13 mouse cellular contexts compared by ENCODE assay signal in the genomic region with DNA sequence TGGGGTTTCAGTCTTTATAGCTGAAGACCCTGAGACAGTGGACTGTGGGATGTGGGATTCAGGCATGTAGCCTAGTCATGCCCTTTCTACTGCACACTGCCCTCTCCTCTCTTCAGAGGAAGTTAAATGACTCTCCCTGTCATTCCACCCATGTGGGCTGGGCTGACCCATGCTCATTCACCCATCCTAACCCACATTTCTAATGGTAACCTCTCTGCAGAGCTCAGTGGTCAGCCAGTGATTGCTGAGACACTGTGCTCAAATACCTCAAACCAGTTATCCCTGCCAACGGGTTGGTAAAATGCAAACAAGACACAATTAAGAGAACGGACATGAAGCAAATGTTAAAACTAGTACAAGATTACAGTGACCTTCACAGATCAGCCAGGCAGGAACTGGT. TPM values are rescaled to one million over a fixed set of nuclear protein-coding genes. Genes with fewer than 3 reads are reported as not detected.
DNase-seq lines count a peak whose midpoint lies in the region; ATAC-seq and TF ChIP-seq lines count a peak whose summit lies in the region.
"Had no signal": no experiment of that assay in that cellular context is flagged by ENCODE, and none has a peak within 500 bp of the region (broad histone marks: within the 10 kb centered on the region; RNA-seq: fewer than 3 reads in every experiment).

No protein-coding gene starts in this region.

- H3K4me2 ChIP-seq in hindbrain, embryonic 14.5 days (replicated peaks) = no peak overlapping the region
- no peak overlapping the region for H3K4me2 ChIP-seq in kidney, postnatal 0 days (ENCODE audit: low read length)
- H3K4me2 ChIP-seq: embryonic facial prominence, embryonic 15.5 days had no signal

- no peak overlapping the region for H3K27ac ChIP-seq in hindbrain, embryonic 14.5 days
- H3K27ac ChIP-seq in kidney, postnatal 0 days = peak overlapping the region; percentile 19; the same call in 1 of the 2 replicates
- H3K27ac ChIP-seq: embryonic facial prominence, embryonic 15.5 days had no signal

- H3K4me3 ChIP-seq in hindbrain, embryonic 14.5 days (replicated peaks; ENCODE audit: low read length) = no peak overlapping the region
- no peak overlapping the region for H3K4me3 ChIP-seq in kidney, postnatal 0 days (replicated peaks; ENCODE audit: low read depth, low read length)
- H3K4me3 ChIP-seq: embryonic facial prominence, embryonic 15.5 days had no signal

- H3K9ac ChIP-seq in hindbrain, embryonic 14.5 days = no peak overlapping the region
- no peak overlapping the region for H3K9ac ChIP-seq in kidney, postnatal 0 days (ENCODE audit: low read depth, low read length)
- H3K9ac ChIP-seq: embryonic facial prominence, embryonic 15.5 days had no signal

- peaks cover 15% of the 10 kb centered on the region; the same call in 1 of the 2 replicates for H3K4me1 ChIP-seq in hindbrain, embryonic 14.5 days (replicated peaks; ENCODE audit: control insufficient read depth, insufficient read depth, low read length)
- H3K4me1 ChIP-seq in kidney, postnatal 0 days (replicated peaks; ENCODE audit: insufficient read depth, low read length) = peaks cover 21% of the 10 kb centered on the region

- 64% methylated on average over 2 of the region's 2 CpGs for WGBS in hindbrain, embryonic 14.5 days
- WGBS in kidney, postnatal 0 days = 10% methylated on average over 2 of the region's 2 CpGs

- ATAC-seq in hindbrain, embryonic 14.5 days (ENCODE audit: low FRiP score) = peak; percentile 27; the same call in 1 of the 2 replicates
- peak; percentile 58; the same call in 1 of the 2 replicates for ATAC-seq in kidney, postnatal 0 days (replicated peaks; ENCODE audit: low FRiP score, low read depth)
- ATAC-seq: forebrain, embryonic 16.5 days had no signal

- no peaks in the 10 kb centered on the region for H3K9me3 ChIP-seq in hindbrain, embryonic 14.5 days (ENCODE audit: control insufficient read depth, low read length)
- no peaks in the 10 kb centered on the region for H3K9me3 ChIP-seq in kidney, postnatal 0 days (replicated peaks; ENCODE audit: low read length)
- H3K9me3 ChIP-seq: embryonic facial prominence, embryonic 15.5 days had no signal

- no peaks in the 10 kb centered on the region for H3K27me3 ChIP-seq in hindbrain, embryonic 14.5 days (ENCODE audit: control insufficient read depth, insufficient read depth, low read length)
- H3K27me3 ChIP-seq in kidney, postnatal 0 days (ENCODE audit: insufficient read depth, low read length) = no peaks in the 10 kb centered on the region
- H3K27me3 ChIP-seq: embryonic facial prominence, embryonic 15.5 days had no signal

- H3K36me3 ChIP-seq in hindbrain, embryonic 14.5 days (replicated peaks; ENCODE audit: control insufficient read depth, insufficient read depth) = peaks cover 18% of the 10 kb centered on the region
- H3K36me3 ChIP-seq in kidney, postnatal 0 days (ENCODE audit: insufficient read depth, low read length) = peaks cover 15% of the 10 kb centered on the region; the same call in 1 of the 2 replicates

- no peak for TF ChIP-seq CTCF in kidney, postnatal 0 days (IDR thresholded peaks at IDR 0.05; ENCODE audit: low read depth)

- peak; percentile 20 for DNase-seq in kidney, adult 18-20 months
- no peak for DNase-seq in kidney, postnatal 4 days
- DNase-seq in hindbrain, embryonic 14.5 days (ENCODE audit: low spot score) = no peak
- DNase-seq in kidney, postnatal 0 days (ENCODE audit: low spot score) = peak; percentile 45
- DNase-seq in retina, embryonic 14.5 days (ENCODE audit: low spot score) = peak; percentile 23
- no peak for DNase-seq in cerebellum, adult 8-10 months
- no peak for DNase-seq in urinary bladder, postnatal 36 days (ENCODE audit: low spot score in 2 of 2)
- DNase-seq in heart, adult 8-10 months (ENCODE audit: low spot score) = no peak
- DNase-seq: cerebellum, postnatal 14 days; heart, postnatal 36 days; thymus, postnatal 4 days had no signal

RNA-seq across cellular contexts. Expression of a gene that starts 39.9 kb away (rescaled TPM):
- 16.1 and 18.0 TPM in 2 replicates for polyA plus RNA-seq in hindbrain, embryonic 14.5 days (2014; fragmentation: Nextera tagmentation; extraction: Ambion mirVana)
- polyA plus RNA-seq in kidney, postnatal 0 days (2015; fragmentation: Nextera tagmentation; extraction: Ambion mirVana) = 19.0 and 21.6 TPM in 2 replicates
- total RNA-seq in heart, adult 8-10 months (2022) = 10 to 100 TPM; 17.5 to 22.1 (median 20.3) TPM

Comparison
In these comparisons a context has a peak if more than half of its experiments do, and no peak if none do; other contexts are left out.
1. DNase-seq: peak in kidney, adult 18-20 months (single experiment), kidney, postnatal 0 days (single experiment) and retina, embryonic 14.5 days (single experiment); none in kidney, postnatal 4 days (0 of 2), hindbrain, embryonic 14.5 days (single experiment), cerebellum, adult 8-10 months (single experiment), urinary bladder, postnatal 36 days (0 of 2) and heart, adult 8-10 months (single experiment).